Mouse (Mus musculus): ENCODE results near the gene Syt1.

The Syt1 gene

DNA sequence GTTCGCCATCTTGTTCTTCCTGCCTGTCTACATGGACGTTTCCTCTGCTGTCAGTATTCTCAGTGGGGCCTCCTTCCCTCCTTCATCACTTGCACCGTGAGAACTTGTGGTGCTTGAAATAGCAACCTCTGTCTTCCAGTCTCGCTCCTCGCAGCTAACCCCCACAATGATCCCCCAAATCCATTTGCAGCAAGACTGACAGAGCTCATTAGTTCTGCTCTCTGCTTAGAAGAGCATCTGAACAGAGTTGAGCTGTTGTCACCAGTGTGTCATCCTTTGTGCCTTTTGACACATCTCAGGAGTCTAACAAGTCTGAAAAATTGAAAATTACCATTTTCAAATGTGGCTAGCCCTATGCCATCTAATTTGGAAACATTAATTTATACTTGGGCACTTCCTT, 372.7 kb downstream of the Syt1 start:
- no peak for DNase-seq

DNA sequence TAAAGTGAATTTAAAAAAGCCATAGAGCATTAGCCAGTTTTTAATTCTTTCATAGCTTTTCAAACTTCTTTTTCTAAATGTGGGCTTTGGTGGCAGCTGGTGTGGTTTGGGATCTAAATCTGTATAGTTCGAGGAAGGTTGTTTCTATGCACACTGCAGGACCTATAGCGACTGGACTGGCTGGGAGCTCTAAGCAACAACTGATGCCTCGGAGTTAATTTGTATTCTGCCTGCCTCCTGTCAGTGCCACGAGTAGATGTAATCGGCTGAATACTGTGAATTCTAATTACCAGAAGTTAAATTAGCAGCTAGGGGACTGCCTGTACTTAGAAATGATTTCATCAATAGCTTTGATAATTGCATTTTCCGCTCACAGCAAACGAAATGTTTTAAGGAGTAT, 374.7 kb downstream of the Syt1 start:
- DNase-seq = no peak

DNA sequence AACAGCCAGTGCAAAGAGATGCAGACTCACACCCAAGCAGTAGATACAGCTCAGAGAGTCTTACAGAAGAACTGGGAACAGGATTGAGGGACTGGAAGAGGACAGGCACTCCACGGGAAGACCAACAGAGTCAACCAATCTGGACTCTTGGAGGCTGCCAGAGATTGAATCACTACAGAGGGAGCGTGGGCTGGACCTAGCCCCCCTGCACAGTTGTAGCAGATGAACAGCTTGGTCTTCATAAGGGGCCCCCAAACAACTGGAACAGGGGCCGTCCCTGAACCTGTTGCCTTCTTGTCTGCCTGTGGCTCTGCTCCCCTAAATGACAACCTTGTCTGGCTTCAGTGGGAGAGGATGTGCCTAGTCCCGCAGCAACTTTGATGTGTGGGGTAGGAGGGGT, 375.2 kb downstream of the Syt1 start:
- DNase-seq = no peak

DNA sequence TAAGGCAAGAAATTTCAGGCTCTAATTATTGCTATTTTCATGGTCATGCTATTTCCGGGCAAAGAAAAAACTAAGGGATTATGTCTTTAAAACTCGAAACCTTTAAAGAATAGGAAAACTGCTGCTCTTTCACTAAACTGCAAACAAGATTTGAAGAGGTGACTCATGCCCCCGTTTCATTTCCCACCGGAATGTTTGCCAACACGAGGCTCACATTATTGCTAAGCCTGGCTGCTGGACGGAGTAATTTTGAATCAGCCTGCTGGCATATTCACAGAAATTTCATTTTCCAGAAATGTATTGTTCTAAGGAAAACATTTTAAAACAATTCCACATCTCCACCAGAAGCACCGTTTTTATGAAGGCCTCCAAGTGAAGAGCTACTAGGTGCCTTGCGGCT, 379.9 kb downstream of the Syt1 start:
- DNase-seq = no peak

DNA sequence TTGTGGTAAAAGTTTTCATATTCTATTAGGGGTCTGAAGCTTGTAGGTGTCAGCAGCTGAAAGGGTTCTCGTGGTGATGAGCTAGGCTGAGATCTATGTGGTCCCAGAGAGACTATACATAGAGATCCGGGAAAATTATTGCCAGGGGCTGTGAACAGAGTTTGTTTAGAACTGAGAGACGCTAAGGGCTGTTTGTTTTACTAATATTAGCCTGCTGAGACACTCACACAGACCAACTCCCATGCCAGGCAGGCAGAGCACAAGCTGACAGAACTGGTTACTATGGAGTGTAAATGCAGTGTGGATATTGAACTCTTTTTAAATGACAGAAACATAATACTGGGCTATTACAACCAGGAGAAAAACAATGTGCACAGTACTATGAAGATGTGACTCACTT, 384.4 kb downstream of the Syt1 start:
- no peak for DNase-seq

DNA sequence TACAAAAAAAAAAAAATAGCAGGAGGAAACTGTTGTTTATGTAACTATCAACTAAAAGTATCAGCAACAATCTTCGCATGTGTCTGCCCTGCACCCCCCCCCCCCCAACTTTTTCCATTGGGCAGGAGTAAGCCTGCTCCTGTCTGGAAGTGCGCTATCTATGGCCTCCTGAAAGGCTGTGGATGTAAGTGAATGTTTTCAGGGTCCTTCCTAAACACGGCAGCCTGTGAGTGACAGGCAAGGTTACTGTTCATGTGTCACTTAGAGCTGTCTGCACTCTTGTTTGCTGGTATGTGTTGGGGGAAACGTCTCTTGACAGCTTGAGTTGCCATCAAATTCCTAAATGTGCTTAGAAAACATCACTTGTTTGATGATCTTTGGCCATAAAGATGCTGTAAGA, 387.8 kb downstream of the Syt1 start:
- no peak for DNase-seq

DNA sequence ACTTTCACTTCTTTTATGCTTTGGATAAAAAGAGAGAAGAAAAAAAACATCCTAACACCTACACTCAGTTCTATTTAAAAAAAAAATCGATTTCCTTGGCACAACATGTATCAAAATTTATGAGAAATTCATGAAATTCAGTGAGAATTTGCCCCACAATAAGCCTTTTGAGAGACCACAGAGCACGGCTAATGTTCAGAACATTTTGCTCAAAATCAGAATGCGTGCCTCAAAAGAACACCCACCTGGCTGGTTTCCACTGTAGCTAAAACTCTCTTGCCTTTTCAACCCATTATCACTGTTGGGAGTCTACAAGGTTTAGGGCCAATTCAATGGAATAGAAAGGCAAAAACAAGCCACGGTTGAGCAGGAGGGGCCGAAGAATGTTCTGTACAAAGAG, 390.9 kb downstream of the Syt1 start:
- no peak for DNase-seq

DNA sequence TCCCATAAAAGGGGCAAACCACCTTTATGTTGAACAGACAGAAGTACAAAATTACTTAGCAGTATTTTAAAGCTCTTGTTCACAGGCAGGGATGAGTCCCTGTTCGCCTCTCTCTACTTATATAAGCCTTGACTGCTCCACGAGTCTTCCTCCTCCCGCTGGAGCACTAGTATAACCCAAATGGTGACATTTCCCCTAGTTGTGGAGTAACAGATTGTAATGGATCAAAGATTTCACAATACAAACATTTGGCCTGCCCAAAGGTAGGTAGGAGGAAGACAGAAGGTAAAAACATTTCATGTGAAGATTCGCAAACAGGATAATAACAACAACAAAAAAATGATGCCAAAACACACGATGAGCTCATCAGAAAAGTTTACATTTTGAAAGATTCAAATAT, 391.6 kb downstream of the Syt1 start:
- DNase-seq = no peak

DNA sequence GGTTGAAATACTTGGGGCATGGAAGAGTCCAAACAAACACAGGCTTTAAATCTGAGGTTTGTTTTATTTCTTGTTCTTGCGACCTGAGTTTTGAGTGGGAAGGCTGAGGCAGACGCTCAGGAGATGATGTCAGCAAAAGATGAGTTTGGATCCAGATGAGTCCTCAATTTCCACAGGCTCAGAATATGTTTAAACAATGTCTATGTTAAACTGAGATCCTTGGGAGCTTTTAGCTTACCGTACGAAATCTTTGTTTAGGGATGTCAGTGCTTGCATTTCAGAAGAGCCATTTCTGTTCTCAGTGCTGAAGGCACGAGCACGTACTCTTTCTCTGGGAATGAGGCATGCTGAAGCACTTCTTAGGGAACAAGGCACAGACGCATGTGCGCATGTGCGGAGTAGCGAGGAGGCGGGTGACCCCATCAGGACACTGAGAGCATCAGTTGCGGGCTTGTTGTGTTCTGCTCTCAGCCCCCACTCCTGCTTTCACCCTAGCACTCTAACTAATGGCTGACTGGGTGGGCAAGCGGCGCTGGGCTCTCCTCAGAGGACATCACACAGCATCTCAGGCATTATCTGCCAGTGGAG, 400.6 kb downstream of the Syt1 start:
- no peak for DNase-seq

DNA sequence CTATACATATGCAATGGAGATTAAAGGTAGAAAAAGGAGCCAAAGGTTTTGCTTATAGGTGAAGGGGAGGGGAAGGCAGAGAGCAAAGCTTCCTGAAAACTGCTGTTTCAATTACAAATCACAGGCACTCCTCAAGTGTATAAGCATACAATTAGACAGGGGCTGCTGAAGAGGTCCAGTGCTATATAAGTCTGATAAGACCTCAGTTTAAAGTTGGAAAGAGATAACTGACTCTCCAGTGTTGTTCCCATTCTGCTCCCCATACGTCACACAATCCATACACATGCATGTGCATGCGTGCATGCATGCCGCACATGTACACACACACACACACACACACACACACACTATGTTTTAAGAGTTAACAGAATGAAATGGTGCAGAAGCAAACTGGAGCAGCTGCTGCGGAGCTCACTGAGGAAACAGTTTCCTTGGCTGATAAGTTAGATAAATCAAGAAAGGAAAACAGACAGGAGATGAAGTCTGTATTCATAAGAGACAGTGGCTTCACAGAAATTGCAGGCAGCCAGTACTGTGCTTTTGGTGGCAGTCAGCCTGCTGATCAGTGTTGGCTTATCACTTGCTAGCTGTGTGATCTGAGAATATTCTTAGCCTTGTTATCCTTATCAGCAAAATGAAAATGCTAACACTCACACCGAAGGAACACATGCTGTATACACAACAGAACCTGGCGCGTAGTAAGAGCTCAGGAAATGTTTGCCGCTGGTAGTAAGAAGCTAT, 408.9 kb downstream of the Syt1 start:
- DNase-seq = no peak

DNA sequence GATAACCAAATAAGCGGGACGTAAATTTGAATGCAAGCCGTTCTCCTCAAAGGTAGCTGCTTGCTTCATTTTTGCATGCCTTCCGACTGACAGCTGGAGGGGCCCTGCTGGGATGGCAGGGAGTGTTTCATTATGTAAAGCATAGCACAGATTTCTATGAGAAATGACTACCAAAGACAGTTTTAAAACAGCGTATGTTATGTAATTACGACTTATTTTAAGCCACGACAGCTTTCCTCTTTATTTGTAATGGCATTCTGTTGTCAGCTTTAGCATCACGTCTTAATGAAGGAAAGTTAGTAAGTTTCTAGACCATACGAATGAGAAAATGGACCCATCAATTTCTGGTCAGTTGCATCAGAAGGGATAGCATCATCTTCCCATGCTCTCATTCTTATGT, 410.1 kb downstream of the Syt1 start:
- no peak for DNase-seq

DNA sequence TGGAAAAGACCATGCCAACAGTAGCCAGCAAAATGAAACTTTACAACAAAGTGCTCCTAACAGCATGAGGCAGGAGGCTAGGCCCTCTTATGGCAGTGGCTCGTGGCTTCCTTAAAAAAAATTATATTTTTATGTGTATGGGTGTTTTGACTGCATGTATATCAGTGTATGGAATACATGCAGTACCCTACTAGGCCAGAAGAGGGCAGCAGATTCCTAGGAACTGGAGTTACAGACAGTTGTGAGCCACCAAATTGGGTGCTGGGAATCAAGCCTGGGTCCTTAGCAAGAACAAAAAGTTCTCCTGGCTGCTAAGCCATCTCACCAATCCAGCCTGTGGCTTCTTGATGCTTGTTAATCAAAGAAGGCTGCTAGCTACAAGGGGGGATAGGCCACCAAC, 413.4 kb downstream of the Syt1 start:
- DNase-seq = peak; percentile 27

DNA sequence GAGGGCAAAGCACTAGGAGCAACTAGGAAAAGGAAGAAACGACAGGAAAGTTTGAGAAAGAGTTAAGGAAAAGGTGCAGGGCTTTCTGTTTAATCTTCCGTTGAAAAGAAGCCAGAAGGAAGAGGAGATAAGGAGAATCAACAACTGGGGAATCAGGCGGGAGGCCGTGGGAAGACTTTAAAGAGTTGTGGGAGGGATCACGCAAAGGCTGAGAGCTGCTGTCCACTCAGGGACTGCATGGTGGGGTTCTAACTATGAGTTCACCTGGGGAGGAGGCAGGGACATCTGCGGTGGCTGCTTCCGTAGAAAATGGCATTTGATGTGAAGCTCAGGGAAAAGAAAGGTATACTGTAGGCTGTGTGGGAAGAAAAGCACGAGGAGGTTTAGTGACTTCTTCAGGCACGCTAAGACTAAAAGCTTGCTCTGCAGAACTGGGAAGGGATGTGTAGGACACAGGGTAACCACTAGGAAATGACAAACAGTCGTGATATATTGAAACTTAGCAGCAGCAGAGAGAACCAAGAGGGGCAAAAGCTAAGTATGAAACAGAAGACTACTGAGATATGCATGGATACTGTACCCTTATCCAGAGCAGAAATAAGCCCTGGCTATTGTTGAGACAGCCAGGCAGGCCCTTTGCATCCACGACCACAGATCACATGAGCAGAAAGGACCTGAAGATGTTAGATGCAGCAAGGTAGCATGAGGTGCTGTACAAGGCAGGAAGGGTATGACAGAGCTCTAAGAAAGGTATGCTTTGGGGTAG, 414.4 kb downstream of the Syt1 start:
- peak; percentile 61 for DNase-seq

DNA sequence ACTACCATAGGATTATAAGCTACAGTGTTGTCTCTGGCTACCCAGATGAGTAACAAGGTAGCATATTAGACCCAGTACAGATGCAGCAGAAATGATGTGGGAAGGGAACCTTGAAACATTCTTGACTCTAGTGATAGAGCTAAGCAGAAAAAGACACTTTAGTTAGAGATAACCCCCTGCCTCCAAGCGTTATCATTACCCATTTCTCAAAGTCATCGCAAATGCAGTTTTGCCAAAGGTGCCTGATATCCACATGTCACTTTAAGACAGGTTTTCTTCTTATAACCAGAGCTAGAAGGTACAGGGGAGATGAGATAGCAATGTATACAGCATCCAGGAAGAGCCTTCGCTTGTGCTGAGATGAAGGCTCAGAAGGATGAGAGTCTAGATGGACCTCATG, 421.4 kb downstream of the Syt1 start:
- no peak for DNase-seq

DNA sequence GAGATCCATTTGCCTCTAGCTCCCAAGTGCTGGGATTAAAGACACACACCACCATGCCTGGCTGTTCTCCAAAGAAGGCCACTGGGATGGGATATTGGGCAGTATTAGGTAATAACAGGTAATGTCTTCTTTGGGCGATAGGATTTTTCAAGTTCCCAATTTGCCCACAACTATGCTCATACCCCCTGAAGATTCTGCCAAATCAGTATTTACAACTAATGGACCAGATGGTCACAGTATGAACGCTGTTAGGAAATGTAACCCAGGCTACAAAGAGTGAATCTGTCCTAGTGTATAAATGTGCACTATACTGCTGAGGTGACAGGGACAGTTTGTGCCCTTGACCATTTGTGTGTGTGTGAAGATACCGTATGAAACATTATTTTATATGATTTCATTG, 421.9 kb downstream of the Syt1 start:
- DNase-seq = no peak

DNA sequence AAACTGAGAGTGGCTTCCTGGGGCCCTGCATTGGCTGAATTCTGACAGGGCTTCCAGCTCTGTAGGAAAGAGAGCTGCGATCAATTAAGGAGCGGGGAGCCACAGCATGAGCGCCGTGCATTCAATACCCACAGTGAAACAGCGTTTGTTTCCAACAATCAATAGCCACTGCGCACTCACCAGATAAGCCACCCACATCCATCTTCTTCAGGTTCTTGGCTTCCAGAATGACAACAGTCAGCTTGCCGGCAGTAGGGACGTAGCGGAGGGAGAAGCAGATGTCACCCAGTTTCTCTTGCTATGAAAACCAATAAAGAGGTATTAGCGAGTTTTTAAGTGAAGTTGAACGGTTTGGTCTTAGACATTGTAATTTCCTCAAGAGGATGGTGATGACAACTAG, 427.1 kb downstream of the Syt1 start:
- peak; percentile 11 for DNase-seq

DNA sequence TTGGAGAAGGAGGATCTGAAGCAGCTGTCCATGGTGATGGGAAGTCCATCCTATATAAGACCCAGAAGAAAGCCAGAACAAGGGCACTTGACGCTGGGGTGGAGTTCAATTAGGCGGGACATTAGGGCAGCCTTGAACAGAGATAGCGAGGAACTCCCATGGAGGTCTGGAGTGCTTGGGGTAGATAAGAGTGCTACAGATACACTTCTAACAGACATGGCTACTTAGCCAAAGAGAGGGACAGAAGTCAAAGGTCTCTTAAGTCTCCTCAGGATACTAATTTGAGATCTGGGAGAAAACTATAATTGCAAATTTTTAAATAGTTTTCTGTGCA, 428.4 kb downstream of the Syt1 start:
- DNase-seq = peak; percentile 81

DNA sequence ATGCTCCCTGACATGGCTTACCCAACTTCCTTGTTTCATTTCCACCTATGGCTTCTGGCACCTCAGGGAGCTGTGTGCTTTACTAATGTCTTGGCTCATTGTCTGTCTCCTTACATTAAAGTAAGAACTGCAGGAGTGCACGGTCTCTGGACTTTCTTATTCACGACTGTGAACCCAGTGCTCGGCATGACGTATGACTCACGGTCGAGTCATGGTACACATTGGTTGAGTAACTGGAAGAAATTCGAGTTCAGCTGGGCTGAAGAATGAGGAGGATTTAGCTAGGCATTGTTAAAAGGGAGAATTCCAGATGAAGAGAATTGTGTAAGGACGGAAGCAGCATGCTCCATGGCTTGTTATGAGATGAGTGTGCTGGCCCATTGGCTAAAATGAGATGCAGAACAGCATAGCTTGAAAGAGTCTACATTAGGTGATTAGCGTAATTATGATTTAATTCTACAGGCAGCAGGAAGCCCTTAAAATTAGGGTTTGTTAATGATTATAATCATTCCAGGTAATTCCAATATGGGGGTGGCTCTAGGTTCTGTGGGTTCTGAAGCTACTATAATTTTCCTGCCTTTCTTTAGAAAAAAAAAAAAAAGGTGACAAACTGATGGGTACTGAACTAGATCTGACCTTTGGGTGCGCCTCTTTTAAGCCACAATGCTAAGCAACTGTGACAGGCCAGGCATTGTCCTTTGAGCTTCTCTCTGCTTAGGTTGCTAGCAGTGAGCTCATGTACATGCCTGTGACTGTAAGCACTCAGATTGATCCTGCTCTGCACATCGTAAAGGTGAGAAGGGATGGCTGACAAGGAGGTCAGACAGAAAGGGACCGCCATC, 429.0 kb downstream of the Syt1 start:
- DNase-seq = no peak

DNA sequence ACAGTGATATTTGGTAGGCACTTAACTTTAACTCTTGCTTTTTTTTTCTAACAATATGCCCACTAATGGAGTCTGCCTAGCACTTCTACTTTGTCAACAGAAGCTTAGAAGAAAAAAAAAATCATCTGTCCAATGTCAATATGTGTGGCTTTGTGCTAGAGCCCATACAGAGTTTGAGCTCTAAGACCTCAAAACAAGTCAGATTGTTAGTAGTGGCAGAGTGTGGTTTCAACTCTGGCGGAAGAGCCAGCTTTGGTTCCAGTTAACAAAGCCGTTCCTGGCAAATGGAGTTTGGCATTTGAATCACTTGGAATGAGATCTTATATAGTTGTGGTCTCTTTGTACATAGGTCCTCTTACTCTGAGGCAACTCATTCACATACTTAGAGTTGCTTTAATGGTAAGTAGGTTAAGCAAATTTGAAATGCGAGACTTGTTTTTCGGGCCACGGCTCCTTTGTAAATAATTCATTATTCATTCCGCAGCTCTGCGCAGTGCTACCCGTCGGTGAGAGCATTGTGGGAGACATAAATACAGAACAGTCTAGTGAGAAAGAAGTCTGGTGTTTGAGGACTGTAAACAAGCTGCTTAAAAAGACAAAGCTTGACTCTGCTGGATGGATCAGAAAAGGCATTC, 429.9 kb downstream of the Syt1 start:
- no peak for DNase-seq

DNA sequence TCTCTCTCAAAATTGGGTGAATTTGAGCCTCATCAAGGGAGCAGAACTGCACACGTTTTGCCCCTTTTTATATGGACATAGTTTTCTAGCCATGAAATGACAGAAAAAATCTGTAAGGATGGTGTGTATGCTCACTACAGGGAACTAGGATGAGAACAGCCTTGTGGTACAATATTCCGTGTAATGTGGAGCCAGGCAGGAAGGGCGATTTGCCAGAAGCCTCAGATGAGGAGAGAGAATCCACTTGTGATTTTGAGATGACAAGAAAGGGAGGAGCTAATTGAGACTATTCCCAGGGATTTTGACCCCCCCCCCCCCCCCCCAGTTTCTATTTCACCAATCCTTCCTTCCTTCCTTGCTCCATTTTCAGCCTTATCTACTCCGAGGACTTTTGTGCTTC, 431.4 kb downstream of the Syt1 start:
- DNase-seq = no peak

DNA sequence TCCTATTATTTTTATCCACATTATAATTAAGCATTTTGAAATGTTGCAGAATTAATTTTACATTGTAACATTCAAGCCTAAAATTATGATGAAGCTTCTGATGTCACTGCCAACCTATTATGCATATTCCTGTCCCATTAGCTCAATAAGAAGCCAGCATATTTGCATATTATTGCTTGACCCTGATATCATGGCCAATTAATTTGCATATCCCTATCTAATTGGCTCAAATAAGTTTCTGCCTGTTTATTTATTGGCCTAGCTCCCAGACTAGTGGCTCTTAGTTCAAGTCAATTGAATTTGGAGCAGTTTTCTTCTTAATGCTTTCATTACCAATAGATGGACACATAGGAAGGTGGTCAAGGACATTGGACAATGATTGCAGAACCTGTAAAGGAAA, 433.2 kb downstream of the Syt1 start:
- no peak for DNase-seq

DNA sequence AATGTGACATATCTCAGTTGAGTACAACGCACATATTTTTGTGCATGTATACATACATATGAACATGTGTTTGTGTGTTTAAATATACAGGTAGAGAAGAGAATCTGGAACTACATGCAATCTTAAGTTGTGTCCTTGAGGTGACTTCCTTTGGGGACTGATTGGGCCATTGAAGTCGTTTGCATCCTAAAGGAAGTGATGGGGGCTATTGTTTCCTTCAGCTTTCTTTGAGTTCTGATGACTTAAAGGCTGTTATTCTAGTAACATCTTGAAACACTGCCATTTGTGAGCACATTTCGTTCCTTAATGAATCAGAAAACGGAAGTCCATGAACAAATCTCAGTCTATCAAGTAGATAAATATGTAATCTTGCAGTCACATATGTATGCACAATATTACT, 438.0 kb downstream of the Syt1 start:
- DNase-seq = no peak

DNA sequence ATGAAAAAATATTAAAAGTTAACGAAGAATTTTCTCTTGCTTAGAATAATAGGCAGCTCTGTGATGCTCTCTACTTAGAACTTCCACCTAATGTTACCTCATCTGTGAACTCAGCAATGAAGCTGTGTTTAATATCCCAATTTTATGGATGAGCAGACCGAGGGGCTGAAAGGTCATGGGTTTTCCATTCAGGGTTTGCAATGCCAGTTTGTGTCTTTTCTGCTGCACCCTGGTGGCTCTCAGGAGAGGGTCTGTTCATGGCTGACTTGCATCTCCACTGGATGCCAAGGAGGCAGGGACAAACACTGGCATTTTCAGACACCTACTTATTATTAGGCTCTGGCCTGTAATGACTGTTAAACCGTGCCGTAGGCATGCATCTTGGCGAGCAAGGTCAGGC, 439.7 kb downstream of the Syt1 start:
- no peak for DNase-seq
